In genomic region chr11:102144957-102145470, GRCm38 (mm10) we compare ENCODE assay signal across 9 mouse cellular contexts. TPM values are rescaled to one million over a fixed set of nuclear protein-coding genes. Genes with fewer than 3 reads are reported as not detected.
DNase-seq lines count a peak whose midpoint lies in the region; ATAC-seq lines count a peak whose summit lies in the region.
"Had no signal": no experiment of that assay in that cellular context is flagged by ENCODE, and none has a peak within 500 bp of the region (broad histone marks: within the 10 kb centered on the region; RNA-seq: fewer than 3 reads in every experiment).

No protein-coding gene starts in this region.

- 23% methylated on average over 13 of the region's 13 CpGs for WGBS in lung, embryonic 16.5 days
- WGBS in forebrain, embryonic 12.5 days, result 26% methylated on average over 13 of the region's 13 CpGs
- WGBS in limb, embryonic 15.5 days, result 21% methylated on average over 13 of the region's 13 CpGs
- WGBS in stomach, embryonic 15.5 days, result 23% methylated on average over 13 of the region's 13 CpGs

- ATAC-seq in lung, embryonic 16.5 days (ENCODE audit: low read depth), result no peak; the same call in 1 of the 2 replicates
- ATAC-seq in forebrain, embryonic 12.5 days (ENCODE audit: low FRiP score), result no peak
- ATAC-seq in limb, embryonic 15.5 days (ENCODE audit: insufficient number of reproducible peaks, low FRiP score, low TSS enrichment, low read depth), result no peak
- peak; percentile 52; the same call in 1 of the 2 replicates for ATAC-seq in stomach, embryonic 15.5 days (ENCODE audit: insufficient read depth, low FRiP score, low read depth)

- no peak overlapping the region for H3K9ac ChIP-seq in lung, embryonic 16.5 days (ENCODE audit: low read length)
- no peak overlapping the region for H3K9ac ChIP-seq in forebrain, embryonic 12.5 days
- no peak overlapping the region for H3K9ac ChIP-seq in limb, embryonic 15.5 days
- H3K9ac ChIP-seq in stomach, embryonic 15.5 days, result no peak overlapping the region

- peaks cover 10% of the 10 kb centered on the region; the same call in 1 of the 2 replicates for H3K4me1 ChIP-seq in lung, embryonic 16.5 days (replicated peaks; ENCODE audit: control insufficient read depth, insufficient read depth, low read length)
- H3K4me1 ChIP-seq in forebrain, embryonic 12.5 days, result peaks cover 18% of the 10 kb centered on the region
- peaks cover 27% of the 10 kb centered on the region for H3K4me1 ChIP-seq in limb, embryonic 15.5 days
- peaks cover 22% of the 10 kb centered on the region for H3K4me1 ChIP-seq in stomach, embryonic 15.5 days

- no peak overlapping the region for H3K27ac ChIP-seq in lung, embryonic 16.5 days (ENCODE audit: low read length)
- no peak overlapping the region for H3K27ac ChIP-seq in forebrain, embryonic 12.5 days
- no peak overlapping the region for H3K27ac ChIP-seq in limb, embryonic 15.5 days
- no peak overlapping the region for H3K27ac ChIP-seq in stomach, embryonic 15.5 days

- peak overlapping the region; percentile 38 for H3K4me3 ChIP-seq in lung, embryonic 16.5 days (ENCODE audit: low read length)
- peak overlapping the region; percentile 29 for H3K4me3 ChIP-seq in forebrain, embryonic 12.5 days (replicated peaks)
- peak overlapping the region; percentile 32 for H3K4me3 ChIP-seq in limb, embryonic 15.5 days
- H3K4me3 ChIP-seq in stomach, embryonic 15.5 days (replicated peaks), result peak overlapping the region; percentile 39

- no peaks in the 10 kb centered on the region for H3K9me3 ChIP-seq in lung, embryonic 16.5 days (ENCODE audit: control insufficient read depth, low read length)
- H3K9me3 ChIP-seq in forebrain, embryonic 12.5 days, result no peaks in the 10 kb centered on the region
- H3K9me3 ChIP-seq in limb, embryonic 15.5 days, result no peaks in the 10 kb centered on the region
- H3K9me3 ChIP-seq in stomach, embryonic 15.5 days, result no peaks in the 10 kb centered on the region

- peak overlapping the region; percentile 59 for H3K4me2 ChIP-seq in lung, embryonic 16.5 days (ENCODE audit: low read depth, low read length)
- H3K4me2 ChIP-seq in forebrain, embryonic 12.5 days, result peak overlapping the region; percentile 44
- H3K4me2 ChIP-seq in limb, embryonic 15.5 days, result peak overlapping the region; percentile 50
- H3K4me2 ChIP-seq in stomach, embryonic 15.5 days, result peak overlapping the region; percentile 57

- DNase-seq in lung, postnatal 4 days, result no peak
- no peak for DNase-seq in embryo, embryonic 11 days
- no peak for DNase-seq in spleen, postnatal 14 days (ENCODE audit: low spot score in 2 of 2)
- DNase-seq in spleen, postnatal 36 days (ENCODE audit: low spot score in 2 of 2), result no peak
- DNase-seq: thymus, postnatal 14 days had no signal

- peaks cover 56% of the 10 kb centered on the region for H3K27me3 ChIP-seq in lung, embryonic 16.5 days (ENCODE audit: control insufficient read depth, insufficient read depth, low read depth, low read length)
- peaks cover 80% of the 10 kb centered on the region for H3K27me3 ChIP-seq in forebrain, embryonic 12.5 days
- H3K27me3 ChIP-seq in limb, embryonic 15.5 days, result peaks cover 75% of the 10 kb centered on the region
- H3K27me3 ChIP-seq in stomach, embryonic 15.5 days (replicated peaks), result peaks cover 48% of the 10 kb centered on the region

- H3K36me3 ChIP-seq in lung, embryonic 16.5 days (ENCODE audit: control insufficient read depth, insufficient read depth, low read length), result no peaks in the 10 kb centered on the region
- H3K36me3 ChIP-seq in forebrain, embryonic 12.5 days (replicated peaks), result no peaks in the 10 kb centered on the region
- H3K36me3 ChIP-seq in limb, embryonic 15.5 days, result no peaks in the 10 kb centered on the region
- H3K36me3 ChIP-seq in stomach, embryonic 15.5 days, result no peaks in the 10 kb centered on the region

RNA-seq across cellular contexts. Expression of gene Nags, which starts 0.3 kb away (rescaled TPM):
- polyA plus RNA-seq in lung, embryonic 16.5 days (2015; fragmentation: Nextera tagmentation; extraction: Ambion mirVana), result 0.73 and 1.5 TPM in 2 replicates
- not detected in 2 replicates for polyA plus RNA-seq in forebrain, embryonic 12.5 days (2016; fragmentation: Nextera tagmentation; extraction: Ambion mirVana)
- 0.12 and 0.14 TPM in 2 replicates for polyA plus RNA-seq in limb, embryonic 15.5 days (2015; fragmentation: Nextera tagmentation; extraction: Ambion mirVana)
- 6.2 and 6.5 TPM in 2 replicates for polyA plus RNA-seq in stomach, embryonic 15.5 days (2015; fragmentation: Nextera tagmentation; extraction: Ambion mirVana)

RNA-seq across cellular contexts. Expression of gene Tmem101, which starts 11.2 kb away (rescaled TPM):
- polyA plus RNA-seq in lung, embryonic 16.5 days (2015; fragmentation: Nextera tagmentation; extraction: Ambion mirVana), result 33.3 and 34.8 TPM in 2 replicates
- 35.7 and 36.3 TPM in 2 replicates for polyA plus RNA-seq in forebrain, embryonic 12.5 days (2016; fragmentation: Nextera tagmentation; extraction: Ambion mirVana)
- 37.5 and 40.3 TPM in 2 replicates for polyA plus RNA-seq in limb, embryonic 15.5 days (2015; fragmentation: Nextera tagmentation; extraction: Ambion mirVana)
- polyA plus RNA-seq in stomach, embryonic 15.5 days (2015; fragmentation: Nextera tagmentation; extraction: Ambion mirVana), result 28.0 and 28.3 TPM in 2 replicates

RNA-seq across cellular contexts. Expression of gene Pyy, which starts 37.4 kb away (rescaled TPM):
- polyA plus RNA-seq in lung, embryonic 16.5 days (2015; fragmentation: Nextera tagmentation; extraction: Ambion mirVana), result not detected in 2 replicates
- polyA plus RNA-seq in forebrain, embryonic 12.5 days (2016; fragmentation: Nextera tagmentation; extraction: Ambion mirVana), result not detected in 2 replicates
- not detected in 2 replicates for polyA plus RNA-seq in limb, embryonic 15.5 days (2015; fragmentation: Nextera tagmentation; extraction: Ambion mirVana)
- 65.1 and 89.6 TPM in 2 replicates for polyA plus RNA-seq in stomach, embryonic 15.5 days (2015; fragmentation: Nextera tagmentation; extraction: Ambion mirVana)

RNA-seq across cellular contexts. Expression of gene Lsm12, which starts 40.1 kb away (rescaled TPM):
- polyA plus RNA-seq in lung, embryonic 16.5 days (2015; fragmentation: Nextera tagmentation; extraction: Ambion mirVana), result 108 and 130 TPM in 2 replicates
- polyA plus RNA-seq in forebrain, embryonic 12.5 days (2016; fragmentation: Nextera tagmentation; extraction: Ambion mirVana), result 136 and 139 TPM in 2 replicates
- polyA plus RNA-seq in limb, embryonic 15.5 days (2015; fragmentation: Nextera tagmentation; extraction: Ambion mirVana), result 119 and 130 TPM in 2 replicates
- 110 and 112 TPM in 2 replicates for polyA plus RNA-seq in stomach, embryonic 15.5 days (2015; fragmentation: Nextera tagmentation; extraction: Ambion mirVana)

RNA-seq across cellular contexts. Expression of gene Ppy, which starts 43.9 kb away (rescaled TPM):
- not detected in 2 replicates for polyA plus RNA-seq in lung, embryonic 16.5 days (2015; fragmentation: Nextera tagmentation; extraction: Ambion mirVana)
- not detected in 2 replicates for polyA plus RNA-seq in forebrain, embryonic 12.5 days (2016; fragmentation: Nextera tagmentation; extraction: Ambion mirVana)
- not detected in 2 replicates for polyA plus RNA-seq in limb, embryonic 15.5 days (2015; fragmentation: Nextera tagmentation; extraction: Ambion mirVana)
- 4.8 and 7.6 TPM in 2 replicates for polyA plus RNA-seq in stomach, embryonic 15.5 days (2015; fragmentation: Nextera tagmentation; extraction: Ambion mirVana)

Comparison
In these comparisons a context has a peak if more than half of its experiments do, and no peak if none do; other contexts are left out.
1. RNA of gene Pyy, which starts 37.4 kb away (polyA plus RNA-seq): 65.1 to 89.6 TPM in stomach, embryonic 15.5 days; not detected in limb, embryonic 15.5 days, not detected in lung, embryonic 16.5 days and not detected in forebrain, embryonic 12.5 days; every median in the first group is over 10 times any median in the second.
2. Peak in every context shown above with its lines, with median percentiles within 50 percentile points of each other: H3K4me2 ChIP-seq and H3K4me3 ChIP-seq.